Mouse (Mus musculus) olfactory bulb, adult 2 months (tissue): Measurements from ENCODE around the gene Mrap. TPM values are rescaled to one million over a fixed set of nuclear protein-coding genes. Genes with fewer than 3 reads are reported as not detected.

Source experiments
- H3K27ac ChIP-seq: fragments of 200-500 bp; 2 replicates; pipeline ENCODE4 v1.5.1; 2012; ENCODE audit warnings: low read depth, low read length; ENCODE audit not compliant: insufficient read depth
- H3K4me1 ChIP-seq: fragments of 200-500 bp; 2 replicates; pipeline ENCODE4 v1.6.1; 2012; ENCODE audit warnings: low read length; ENCODE audit not compliant: control insufficient read depth, insufficient read depth
- H3K4me3 ChIP-seq: fragments of 200-500 bp; 2 replicates; pipeline ENCODE4 v1.5.1; 2012; ENCODE audit warnings: mild to moderate bottlenecking, low read depth, low read length, moderate library complexity; ENCODE audit not compliant: insufficient read depth
- CTCF ChIP-seq: fragments of 200-500 bp; IDR thresholded peaks from 2 replicates; pipeline ENCODE4 v1.5.1; 2012; ENCODE audit warnings: low read depth, mild to moderate bottlenecking, low read length, moderate library complexity; ENCODE audit not compliant: insufficient read depth
- POLR2A ChIP-seq: fragments of 200-500 bp; IDR thresholded peaks from 2 replicates; pipeline ENCODE4 v1.6.1; 2012; ENCODE audit warnings: mild to moderate bottlenecking, low read depth, low read length, moderate library complexity; ENCODE audit not compliant: insufficient read depth
- WGBS: fragments of 180-500 bp; shearing (Covaris S2); methylation state at CpG from one replicate; pipeline ENCODE4 v1.1.7; 2018; 5-methylcytosine and 5-hydroxymethylcytosine counted together
- polyA plus RNA-seq: library from polyadenylated mRNA; stranded (reverse); fragments of >200 nt; gene quantifications from 2 replicates; pipeline ENCODE4 v1.2.4, GENCODE M21; 2012; ENCODE audit warnings: low replicate concordance; ENCODE audit not compliant: missing spikeins, insufficient read depth, insufficient read length

The Mrap gene
- polyA plus RNA-seq, 1 experiment = not detected

DNA sequence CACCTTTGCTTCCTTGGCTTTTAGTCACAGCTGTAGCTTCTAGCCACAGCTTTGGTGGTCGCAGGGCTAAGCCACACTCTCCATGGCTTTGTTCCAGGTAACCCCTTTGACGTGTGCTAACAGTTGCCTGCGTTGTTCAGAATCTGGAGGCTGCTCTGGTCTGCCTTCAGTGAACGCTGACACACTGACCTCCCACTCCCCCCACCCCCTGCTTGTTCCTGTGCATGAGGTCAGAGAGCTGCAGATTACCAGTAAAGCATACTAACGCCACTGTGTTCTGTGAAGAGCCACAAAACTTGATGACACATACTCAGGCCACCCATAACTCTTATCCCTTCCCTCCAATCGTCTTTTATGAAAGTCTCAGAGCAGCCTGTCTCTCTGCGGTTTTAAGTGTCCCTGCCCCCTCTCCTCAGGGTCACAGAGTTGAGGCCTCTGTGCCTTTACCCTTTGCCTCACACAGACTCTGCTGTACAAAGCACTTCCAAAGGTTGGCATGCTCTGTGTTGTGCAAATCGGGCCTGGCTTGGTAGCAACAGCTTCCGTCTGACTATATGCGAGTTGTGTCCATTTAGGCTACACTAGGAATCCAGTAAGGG, 1.2 kb upstream of the Mrap start:
- Histone ChIP-seq H3K4me3 (no peak overlapping the region), H3K4me1 (0 out of 2 replicates have a peak, but pooled peaks cover 3% of the 10 kb centered on the region), H3K27ac (no peak overlapping the region)
- TF ChIP-seq POLR2A (no peak), CTCF (no peak)
- 67% methylated on average over 10 of the region's 10 CpGs for WGBS

GRCm38 (mm10) chr16:90747143-90747542, 9.1 kb downstream of the Mrap start:
- H3K4me1 ChIP-seq = no peaks in the 10 kb centered on the region
- TF ChIP-seq CTCF = no peak
- no peak for TF ChIP-seq POLR2A
- H3K4me3 ChIP-seq = no peak overlapping the region
- H3K27ac ChIP-seq = no peak overlapping the region
- 78% methylated on average over 6 of the region's 6 CpGs for WGBS

DNA sequence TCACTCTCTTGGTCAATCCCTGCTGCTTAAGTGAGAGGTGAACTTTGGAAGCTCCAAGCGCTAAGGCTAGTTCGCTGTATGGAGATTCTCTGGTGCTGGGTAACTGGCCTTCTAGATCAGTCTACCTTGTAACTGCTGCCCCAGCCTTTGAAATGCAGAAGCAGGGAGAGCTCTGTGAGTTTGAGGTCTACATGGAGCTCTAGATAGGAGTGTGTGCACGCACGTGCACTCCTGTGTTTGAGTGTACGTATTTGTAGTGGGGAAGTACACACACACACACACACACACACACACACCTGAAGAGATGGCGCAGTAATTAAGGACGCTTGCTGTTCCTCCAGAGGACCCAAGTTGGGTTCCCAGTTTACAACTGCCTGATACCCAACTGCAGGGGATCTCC, 10.2 kb downstream of the Mrap start:
- Histone ChIP-seq H3K27ac (no peak overlapping the region), H3K4me1 (no peaks in the 10 kb centered on the region), H3K4me3 (no peak overlapping the region)
- TF ChIP-seq POLR2A (no peak), CTCF (no peak)
- 95% methylated on average over 7 of the region's 7 CpGs for WGBS

DNA sequence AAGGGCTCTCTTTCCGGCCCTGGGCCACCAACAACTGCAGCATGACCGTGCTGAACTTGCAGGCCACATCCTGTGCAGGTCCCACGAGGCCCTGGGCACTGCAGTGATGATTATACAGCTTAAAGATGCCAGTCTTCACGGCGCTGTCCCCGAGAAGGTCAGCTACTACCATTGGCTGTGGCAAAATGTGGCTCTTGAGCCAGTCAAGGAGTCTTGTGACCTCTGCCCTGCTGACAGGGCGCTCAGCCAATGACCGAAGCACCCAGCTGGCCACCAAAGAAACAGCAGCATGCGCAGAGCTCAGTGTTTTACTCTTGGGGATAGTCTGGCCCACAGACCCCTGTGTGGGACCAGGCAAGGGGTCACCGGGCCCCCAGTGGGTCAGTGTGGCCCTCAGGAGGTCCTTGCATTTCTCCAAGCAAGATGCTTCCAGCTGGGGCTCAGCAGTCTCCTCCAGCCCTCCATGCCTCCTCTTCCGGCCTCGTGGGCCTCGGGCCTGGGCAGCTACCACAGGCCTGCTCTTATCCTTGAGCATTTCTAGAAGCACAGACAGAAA, 15.5 kb downstream of the Mrap start:
- H3K27ac ChIP-seq = no peak overlapping the region
- WGBS = 89% methylated on average over 13 of the region's 13 CpGs
- no peak for TF ChIP-seq POLR2A
- TF ChIP-seq CTCF = no peak

DNA sequence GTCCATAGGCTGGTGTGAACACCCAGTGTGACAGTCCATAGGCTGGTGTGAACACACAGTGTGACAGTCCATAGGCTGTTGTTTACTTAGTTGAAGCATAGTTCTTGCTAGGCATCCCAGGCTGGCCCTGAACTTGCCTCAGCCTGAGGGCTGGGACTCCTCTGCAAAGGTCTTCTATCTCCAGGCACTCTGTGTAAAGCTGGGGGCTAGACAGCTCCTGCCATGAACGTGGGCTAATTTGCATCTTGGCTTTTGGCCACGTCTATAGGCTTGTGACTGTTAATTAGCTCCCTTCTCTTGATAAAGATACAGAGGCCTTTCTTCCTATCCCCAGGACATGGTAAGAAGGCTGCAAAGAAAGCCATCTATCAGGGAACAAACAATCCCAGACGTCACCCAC, 21.3 kb downstream of the Mrap start:
- Histone ChIP-seq H3K27ac (no peak overlapping the region), H3K4me3 (no peak overlapping the region), H3K4me1 (no peaks in the 10 kb centered on the region)
- WGBS = 34% methylated on average over 3 of the region's 3 CpGs
- TF ChIP-seq CTCF = no peak
- TF ChIP-seq POLR2A = no peak

More for the DNA sequence above, 15.5 kb downstream of the Mrap start:
- no peak overlapping the region for H3K4me3 ChIP-seq
- H3K4me1 ChIP-seq = no peaks in the 10 kb centered on the region

GRCm38 (mm10) chr16:90760515-90760914, 22.5 kb downstream of the Mrap start:
- H3K4me3 ChIP-seq = no peak overlapping the region
- no peak for TF ChIP-seq POLR2A
- no peak for TF ChIP-seq CTCF
- H3K27ac ChIP-seq = no peak overlapping the region
- WGBS = 84% methylated on average over 4 of the region's 4 CpGs
- H3K4me1 ChIP-seq = no peaks in the 10 kb centered on the region

GRCm38 (mm10) chr16:90765195-90765877, 27.3 kb downstream of the Mrap start:
- TF ChIP-seq POLR2A (no peak), CTCF (no peak)
- Histone ChIP-seq H3K4me1 (no peaks in the 10 kb centered on the region), H3K27ac (no peak overlapping the region), H3K4me3 (no peak overlapping the region)
- WGBS = 92% methylated on average over 9 of the region's 9 CpGs

DNA sequence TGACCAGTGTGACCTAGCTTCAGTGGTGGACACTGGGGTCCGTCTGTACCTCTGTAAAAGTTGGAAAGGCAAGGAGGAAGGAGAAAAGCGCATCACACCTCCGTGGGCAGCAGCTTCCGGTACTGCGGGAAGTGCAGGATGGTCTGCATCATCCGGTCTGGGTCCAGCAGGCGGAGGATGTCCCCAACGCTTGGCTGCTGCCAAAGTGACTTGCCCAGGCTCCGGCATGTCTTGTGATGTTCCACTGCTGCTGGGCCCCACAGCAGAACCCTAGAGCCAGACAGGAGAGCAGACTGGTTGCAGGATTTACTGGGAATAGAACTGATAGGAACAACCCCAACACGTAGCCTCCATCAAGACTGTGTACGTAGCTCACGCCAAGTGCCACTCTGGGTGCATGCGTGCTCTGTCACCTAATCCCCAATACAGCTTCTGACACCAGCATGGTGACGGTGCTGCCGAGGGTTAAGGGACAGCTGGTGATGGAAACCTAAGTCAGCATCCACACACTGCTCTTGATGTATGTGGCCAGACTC, 29.0 kb downstream of the Mrap start:
- H3K27ac ChIP-seq = no peak overlapping the region
- H3K4me3 ChIP-seq = no peak overlapping the region
- WGBS = 96% methylated on average over 15 of the region's 15 CpGs
- H3K4me1 ChIP-seq = no peaks in the 10 kb centered on the region
- TF ChIP-seq POLR2A = no peak
- no peak for TF ChIP-seq CTCF

DNA sequence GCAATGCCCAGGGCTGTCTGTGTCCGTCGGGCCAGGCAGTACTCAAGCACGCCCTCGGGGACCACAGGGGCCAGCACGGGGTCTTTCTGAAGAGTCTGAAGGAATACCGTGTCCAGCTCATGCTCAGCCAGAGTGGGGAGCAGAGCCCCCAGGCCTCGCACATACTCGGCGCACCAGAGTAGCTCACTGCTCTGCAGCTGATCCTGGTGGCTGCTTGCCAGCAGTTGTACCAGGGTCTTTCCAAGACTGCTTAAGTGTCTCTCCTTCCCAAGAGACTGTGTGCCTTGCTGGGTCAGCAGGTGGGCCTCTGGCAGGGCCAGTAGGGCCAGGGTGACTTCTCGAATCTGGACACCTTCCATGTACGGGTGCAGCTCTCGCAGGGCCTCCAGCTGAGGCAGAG, 36.2 kb downstream of the Mrap start:
- 82% methylated on average over 12 of the region's 12 CpGs for WGBS
- Histone ChIP-seq H3K4me1 (no peaks in the 10 kb centered on the region), H3K27ac (no peak overlapping the region), H3K4me3 (no peak overlapping the region)
- TF ChIP-seq CTCF (no peak), POLR2A (no peak)
